Mouse (Mus musculus) heart, postnatal 10 days (tissue): ENCODE measurements around the gene Wfdc9. TPM values are rescaled to one million over a fixed set of nuclear protein-coding genes. Genes with fewer than 3 reads are reported as not detected.
A peak's percentile ranks its signal among the peaks of the same experiment; 100 is the strongest.
"Not testable (repeated sequence)": the region's sequence is repeated elsewhere in the genome, so short reads cannot be mapped to it uniquely, and the experiment has no call there.

Source experiments
- DNase-seq, 2 experiments: peaks; one replicate each; pipeline ENCODE4 v3.0.0; 2021
- intact Hi-C: fragments of 180-260 bp; cut with DNase I; formaldehyde crosslinking; loops from one replicate; pipeline ENCODE4 v1.15.1; 2025
- total RNA-seq, 2 experiments: library from RNA; stranded (reverse); gene quantifications; 2 replicates each; pipeline ENCODE4 v1.2.3; 2021

Wfdc9 gene
- total RNA-seq, 2 experiments from 2014 or later = not detected

GRCm38 (mm10) chr2:164635266-164635665, 21.1 kb downstream of the Wfdc9 start:
- no peak for DNase-seq
- intact Hi-C loops = no loop called here

DNA sequence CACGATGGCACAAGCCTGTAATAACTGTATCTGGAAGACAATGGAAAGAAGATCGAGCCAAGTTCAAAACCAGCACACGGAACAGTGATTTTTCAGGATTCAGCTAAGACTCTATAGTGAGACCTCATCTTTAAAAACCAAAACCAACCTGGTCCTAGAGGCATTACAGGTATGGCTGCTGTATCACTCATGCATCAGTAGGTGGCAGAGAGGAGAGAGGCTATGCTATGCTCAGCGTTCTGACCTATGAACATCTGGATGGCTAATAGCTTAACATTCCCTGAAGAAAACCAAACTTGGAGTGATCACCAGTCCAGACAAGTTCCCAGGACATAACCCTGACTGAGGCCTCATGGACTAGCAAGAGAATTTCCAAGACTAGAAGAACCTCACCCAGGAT, 34.6 kb downstream of the Wfdc9 start:
- intact Hi-C loops = no loop called here
- DNase-seq = no peak

GRCm38 (mm10) chr2:164619050-164619449, 37.3 kb downstream of the Wfdc9 start:
- no peak for DNase-seq
- intact Hi-C loops = no loop called here

- intact Hi-C loops = no loop called here
- no peak for DNase-seq
Measured at GRCm38 (mm10) chr2:164615386-164615785, 41.0 kb downstream of the Wfdc9 start.

- DNase-seq = peak; percentile 29 to 50
- intact Hi-C loops = not testable (repeated sequence)
Measured at GRCm38 (mm10) chr2:164613471-164613870, 42.9 kb downstream of the Wfdc9 start, which contains the start of the genes Wfdc6b and Wfdc8. Gene Wfdc6b, plus strand, starts transcription at chr2:164613522. Gene Wfdc8, minus strand, starts transcription at chr2:164613626.

- intact Hi-C loops = no loop called here
- no peak for DNase-seq
Measured at GRCm38 (mm10) chr2:164608781-164609180, 47.6 kb downstream of the Wfdc9 start.

DNA sequence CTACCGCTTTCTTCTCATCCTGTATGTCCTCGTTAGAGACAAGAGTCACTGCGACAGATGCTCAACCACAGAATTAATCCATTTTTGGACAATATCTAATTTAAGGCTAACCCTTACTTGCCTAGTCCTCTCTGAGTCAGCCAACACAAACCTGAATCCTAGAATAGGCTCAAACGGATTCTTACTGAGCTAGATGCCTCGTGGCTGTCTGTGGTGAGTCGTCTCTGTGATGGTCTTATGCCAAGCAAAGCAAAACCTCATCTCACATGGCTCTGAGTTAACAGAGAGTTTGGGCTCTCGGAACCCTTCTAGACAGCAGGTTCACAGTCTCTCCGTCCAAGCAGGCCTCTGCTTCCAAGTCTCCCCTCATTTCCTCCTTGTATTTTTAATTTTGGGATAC, 52.0 kb downstream of the Wfdc9 start:
- no peak for DNase-seq
- intact Hi-C loops = no loop called here

GRCm38 (mm10) chr2:164603482-164603881, 52.9 kb downstream of the Wfdc9 start:
- intact Hi-C loops = no loop called here
- no peak for DNase-seq

DNA sequence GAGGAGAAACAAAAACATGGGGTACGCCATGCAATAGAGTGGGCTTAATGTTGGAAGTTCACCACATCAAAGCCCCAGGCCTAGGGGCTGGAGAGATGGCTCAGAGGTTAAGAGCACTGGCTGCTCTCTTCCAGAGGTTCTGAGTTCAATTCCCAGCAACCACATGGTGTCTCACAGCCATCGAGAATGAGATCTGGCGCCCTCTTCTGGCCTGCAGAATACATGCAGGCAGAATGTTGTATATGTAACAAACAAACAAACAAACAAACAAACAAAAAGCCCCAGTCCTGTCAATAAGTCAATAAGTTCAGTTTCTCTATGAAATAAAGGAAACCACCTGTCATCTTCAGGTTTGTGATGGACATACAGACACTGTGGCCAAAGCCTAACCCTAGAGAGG, 56.2 kb downstream of the Wfdc9 start:
- no peak for DNase-seq
- intact Hi-C loops = no loop called here

Other genes starting within 250 kb of the Wfdc9 start
- 10 to 100 TPM; 24.3 to 39.3 TPM for gene Sdc4, start 212.7 kb downstream of the Wfdc9 start, total RNA-seq
- gene Sys1, start 199.6 kb downstream of the Wfdc9 start, total RNA-seq = 10 to 100 TPM; 21.3 to 25.1 TPM
- gene Gm20458, start 195.6 kb downstream of the Wfdc9 start, total RNA-seq = 1 to 10 TPM; 5.5 to 7.4 TPM
- gene Trp53tg5, start 182.9 kb downstream of the Wfdc9 start, total RNA-seq = not detected
- 10 to 100 TPM; 17.1 to 18.9 TPM for gene Dbndd2, start 170.5 kb downstream of the Wfdc9 start, total RNA-seq
- 10 to 100 TPM; 56.4 to 56.8 TPM for gene Pigt, start 159.1 kb downstream of the Wfdc9 start, total RNA-seq
- gene Wfdc2, start 94.2 kb downstream of the Wfdc9 start, total RNA-seq = 1 to 10 TPM in 1 of 2 experiments, under 1 TPM in 1; 0.84 to 1.0 TPM
- gene Spint3, start 83.1 kb downstream of the Wfdc9 start, total RNA-seq = not detected
- gene Wfdc6a, start 71.1 kb downstream of the Wfdc9 start, total RNA-seq = not detected
- gene Eppin, start 63.0 kb downstream of the Wfdc9 start, total RNA-seq = not detected
- gene Wfdc6b, start 43.1 kb downstream of the Wfdc9 start, total RNA-seq = not detected
- gene Wfdc8, start 43.0 kb downstream of the Wfdc9 start, total RNA-seq = not detected
- gene Wfdc16, start 17.8 kb downstream of the Wfdc9 start, total RNA-seq = not detected
- gene Wfdc10, start 537 bp downstream of the Wfdc9 start, total RNA-seq = not detected
- not detected for gene Wfdc11, start 17.5 kb upstream of the Wfdc9 start, total RNA-seq
- not detected for gene Wfdc13, start 28.5 kb upstream of the Wfdc9 start, total RNA-seq
- gene Spint4, start 41.9 kb upstream of the Wfdc9 start, total RNA-seq = not detected
- gene Spint5, start 58.7 kb upstream of the Wfdc9 start, total RNA-seq = not detected
- under 1 TPM; 0.17 to 0.40 TPM for gene Wfdc3, start 89.3 kb upstream of the Wfdc9 start, total RNA-seq
- gene Dnttip1, start 89.4 kb upstream of the Wfdc9 start, total RNA-seq = 10 to 100 TPM; 35.8 to 38.5 TPM
- 10 to 100 TPM; 31.7 to 32.5 TPM for gene Ube2c, start 113.3 kb upstream of the Wfdc9 start, total RNA-seq
- gene Tnnc2, start 123.4 kb upstream of the Wfdc9 start, total RNA-seq = under 1 TPM in 1 of 2 experiments, not detected in 1; 0.52 TPM
- gene Snx21, start 129.2 kb upstream of the Wfdc9 start, total RNA-seq = 10 to 100 TPM; 25.9 to 26.3 TPM
- 10 to 100 TPM; 12.6 to 13.4 TPM for gene Acot8, start 148.3 kb upstream of the Wfdc9 start, total RNA-seq
- gene Zswim3, start 148.5 kb upstream of the Wfdc9 start, total RNA-seq = 1 to 10 TPM; 2.1 to 2.9 TPM
- gene Zswim1, start 166.1 kb upstream of the Wfdc9 start, total RNA-seq = 1 to 10 TPM; 5.2 to 5.3 TPM
- under 1 TPM; 0.55 to 0.69 TPM for gene Spata25, start 172.0 kb upstream of the Wfdc9 start, total RNA-seq
- 100 to 1,000 TPM; 108 to 116 TPM for gene Ctsa, start 176.3 kb upstream of the Wfdc9 start, total RNA-seq
- gene Neurl2, start 176.9 kb upstream of the Wfdc9 start, total RNA-seq = 10 to 100 TPM; 26.4 to 35.8 TPM
- 10 to 100 TPM; 39.1 to 40.9 TPM for gene Pltp, start 201.1 kb upstream of the Wfdc9 start, total RNA-seq
- 10 to 100 TPM; 42.2 to 45.1 TPM for gene Pcif1, start 222.7 kb upstream of the Wfdc9 start, total RNA-seq